Mouse (Mus musculus) erythroid progenitor cell, adult 5-6 weeks (primary cell): ENCODE data around the gene A930033H14Rik. TPM values are rescaled to one million over a fixed set of nuclear protein-coding genes. Genes with fewer than 3 reads are reported as not detected.

ENCODE experiments used
- ATAC-seq: replicated peaks from 2 replicates; pipeline ENCODE4 v1.8.0; 2016; ENCODE audit warnings: moderate number of reproducible peaks, mild to moderate bottlenecking, moderate TSS enrichment, inconsistent platforms; ENCODE audit not compliant: poor library complexity, low FRiP score, severe bottlenecking
- total RNA-seq, 2 experiments: library from RNA; stranded (forward) in 1 of 2; stranded (reverse) in 1 of 2; fragments of 150-400 nt in 1 of 2; fragments of 186-747, 209-891 nt in 1 of 2; gene quantifications; 2 replicates each; pipeline versions ENCODE4 v1.2.3 to v1.2.4; 2015 to 2017; ENCODE audit warnings: low replicate concordance in 2 of 2

Gene A930033H14Rik
- not detected in 2 replicates for total RNA-seq (2015; ENCODE audit: low replicate concordance)
- total RNA-seq (2017; ENCODE audit: low replicate concordance), result 0.15 TPM in 1 of 2 replicates, not detected in the other

GRCm38 (mm10) chr10:69212542-69213440 is at the start of gene A930033H14Rik:
Gene A930033H14Rik, minus strand, starts transcription at chr10:69213098.
- no peak for ATAC-seq

- ATAC-seq, result no peak
These were observed 47.0 kb upstream of the A930033H14Rik start for GRCm38 (mm10) chr10:69259929-69260328.

GRCm38 (mm10) chr10:69259161-69259560 is 46.3 kb upstream of the A930033H14Rik start:
- no peak for ATAC-seq

GRCm38 (mm10) chr10:69258588-69258987 is 45.7 kb upstream of the A930033H14Rik start:
- no peak for ATAC-seq

GRCm38 (mm10) chr10:69257592-69258133 is 44.8 kb upstream of the A930033H14Rik start:
- no peak for ATAC-seq

- no peak for ATAC-seq
These were observed 42.7 kb upstream of the A930033H14Rik start for GRCm38 (mm10) chr10:69255594-69255993.

- ATAC-seq, result no peak
These were observed 41.5 kb upstream of the A930033H14Rik start for GRCm38 (mm10) chr10:69254390-69254847.

- no peak for ATAC-seq
These were observed 40.8 kb upstream of the A930033H14Rik start for GRCm38 (mm10) chr10:69253686-69254080.

GRCm38 (mm10) chr10:69253075-69253685 is 40.3 kb upstream of the A930033H14Rik start:
- ATAC-seq, result no peak

- no peak for ATAC-seq
These were observed 39.5 kb upstream of the A930033H14Rik start for GRCm38 (mm10) chr10:69252112-69253074.

GRCm38 (mm10) chr10:69251254-69251653 is 38.4 kb upstream of the A930033H14Rik start:
- no peak for ATAC-seq

GRCm38 (mm10) chr10:69248261-69249160 is 35.6 kb upstream of the A930033H14Rik start:
- no peak for ATAC-seq

- ATAC-seq, result no peak
These were observed 34.6 kb upstream of the A930033H14Rik start for GRCm38 (mm10) chr10:69247311-69248033.

GRCm38 (mm10) chr10:69246762-69247161 is 33.9 kb upstream of the A930033H14Rik start:
- no peak for ATAC-seq

- ATAC-seq, result no peak
These were observed 33.2 kb upstream of the A930033H14Rik start for GRCm38 (mm10) chr10:69245906-69246668.

GRCm38 (mm10) chr10:69245151-69245550 is 32.3 kb upstream of the A930033H14Rik start:
- no peak for ATAC-seq

- no peak for ATAC-seq
These were observed 27.6 kb upstream of the A930033H14Rik start for GRCm38 (mm10) chr10:69240530-69240929.
